Mouse (Mus musculus): ENCODE measurements around the gene Ctsd. TPM values are rescaled to one million over a fixed set of nuclear protein-coding genes. Genes with fewer than 3 reads are reported as not detected.
A peak's percentile ranks its signal among the peaks of the same experiment; 100 is the strongest.
"Not testable (repeated sequence)": the region's sequence is repeated elsewhere in the genome, so short reads cannot be mapped to it uniquely, and the experiment has no call there.

The Ctsd gene
- total RNA-seq (2022), result 1,000 to 10,000 TPM in 2 of 4 experiments, 100 to 1,000 TPM in 2; 302 to 1,974 (median 897) TPM

DNA sequence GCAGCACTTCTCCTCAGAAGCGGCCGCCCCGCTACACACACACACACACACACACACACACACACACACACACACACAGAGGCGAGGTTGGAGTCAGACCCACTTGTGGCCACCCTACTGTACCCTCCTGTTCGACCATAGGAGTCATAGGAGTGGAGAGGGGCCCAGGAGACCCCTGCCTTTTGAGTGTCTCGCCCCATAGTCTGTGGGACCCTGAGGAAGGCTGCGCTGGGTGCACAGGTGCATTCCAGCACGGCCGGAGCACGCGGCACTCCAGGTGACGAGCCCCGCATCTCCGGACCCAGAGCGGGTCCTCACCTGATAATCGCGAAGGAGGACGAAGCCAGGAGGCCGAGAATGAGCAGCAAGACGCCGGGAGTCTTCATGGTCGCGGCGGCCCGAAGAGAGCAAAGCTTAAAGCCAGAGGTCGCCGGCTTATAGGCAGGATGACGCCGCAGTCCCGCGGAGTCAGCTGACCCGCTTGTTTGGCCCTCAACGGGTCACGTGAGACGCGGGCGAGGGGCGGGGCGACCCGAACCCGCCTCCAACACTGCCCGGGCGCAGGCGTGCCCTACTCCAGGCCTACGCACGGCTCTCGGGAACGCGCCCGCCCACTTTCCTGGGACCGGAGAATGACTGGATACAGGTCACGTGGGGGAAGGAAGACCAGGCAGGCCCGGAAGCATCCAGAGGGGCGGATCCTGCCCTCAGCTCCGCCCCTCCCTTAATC, at the start of gene Ctsd:
TSS of gene Ctsd (minus strand) at position 620 of the 730 bp plus-strand sequence.
- DNase-seq (ENCODE audit: low spot score in 2 of 2), result peak; percentile 96 to 97

DNA sequence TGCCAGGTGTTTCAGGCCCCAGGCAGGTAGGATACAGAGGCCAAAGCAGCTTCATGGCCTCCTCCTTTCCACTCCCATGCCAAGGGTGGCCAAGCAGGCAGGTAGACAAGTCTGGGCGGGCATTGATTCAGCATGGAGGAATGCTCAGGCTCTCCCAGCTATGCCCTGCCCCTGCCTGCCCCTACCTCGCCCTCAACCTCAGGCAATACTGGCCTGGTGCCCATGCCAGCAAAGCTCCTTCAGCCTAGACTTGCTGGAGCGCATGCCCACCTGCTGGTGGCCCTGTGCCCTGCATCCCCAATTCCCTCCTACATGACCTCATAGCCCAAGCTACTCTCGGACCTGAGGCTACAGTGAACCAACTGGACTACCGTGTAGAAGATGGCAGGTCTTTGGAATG, 49.5 kb upstream of the Ctsd start:
- DNase-seq (ENCODE audit: low spot score in 2 of 2), result no peak

DNA sequence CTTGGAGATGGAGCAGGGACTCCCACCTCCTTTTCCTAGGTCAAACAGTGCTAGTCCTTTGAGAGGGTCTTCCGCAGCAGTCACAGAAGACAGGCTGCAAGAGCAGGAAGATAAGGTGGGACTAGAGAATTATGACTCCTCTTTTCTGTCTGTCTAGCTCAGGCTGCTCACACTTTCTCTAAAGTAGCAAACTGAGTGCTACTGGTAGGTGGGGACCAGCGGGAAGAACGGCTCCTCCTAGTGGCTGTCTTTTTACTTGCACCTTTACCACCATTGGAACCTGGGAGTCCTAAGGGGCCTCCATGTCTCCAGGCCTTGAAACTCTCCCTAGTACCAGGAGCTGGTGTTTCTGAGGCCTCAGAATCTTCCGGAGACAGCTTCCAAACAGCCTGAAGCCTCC, 47.7 kb upstream of the Ctsd start:
- DNase-seq (ENCODE audit: low spot score in 2 of 2), result peak in 1 of 2 experiments; percentile 69

DNA sequence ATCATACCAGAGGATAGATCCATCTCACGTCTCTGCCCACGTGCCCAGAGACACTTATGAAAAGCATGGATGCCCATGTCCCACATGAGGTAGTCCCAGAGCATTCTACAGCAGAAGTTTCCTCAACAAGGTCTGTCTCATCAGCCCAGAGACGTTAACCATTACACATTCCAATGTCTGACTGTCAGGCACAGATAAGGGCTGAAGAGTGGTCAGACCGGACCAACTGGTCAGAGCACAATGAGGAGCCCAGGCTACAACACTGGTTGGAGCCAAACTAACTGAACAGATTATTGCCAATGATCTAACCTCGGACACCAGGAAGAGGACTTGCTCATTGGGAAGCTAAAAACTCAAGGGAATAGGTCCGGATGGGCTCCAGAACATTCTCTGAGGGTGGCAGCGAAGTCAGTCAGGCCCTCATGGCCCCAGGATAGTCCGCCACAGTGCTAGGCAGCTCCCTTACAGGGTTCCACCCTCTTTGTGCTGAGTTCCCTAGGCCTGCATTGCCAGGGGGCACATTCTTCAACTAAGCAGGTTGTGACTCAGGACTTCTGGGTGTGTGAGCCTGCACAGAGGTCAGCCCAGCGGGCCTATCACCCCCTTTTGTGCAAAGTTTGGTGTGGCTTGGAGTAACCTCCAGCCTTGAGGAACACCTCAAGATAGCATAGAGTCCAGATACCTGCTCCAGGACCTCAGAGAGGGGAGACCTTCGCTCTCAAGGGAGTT, 46.5 kb upstream of the Ctsd start, which contains the start of gene Syt8:
TSS of gene Syt8 (plus strand) at position 714 of the 729 bp plus-strand sequence.
- DNase-seq (ENCODE audit: low spot score in 2 of 2), result no peak

DNA sequence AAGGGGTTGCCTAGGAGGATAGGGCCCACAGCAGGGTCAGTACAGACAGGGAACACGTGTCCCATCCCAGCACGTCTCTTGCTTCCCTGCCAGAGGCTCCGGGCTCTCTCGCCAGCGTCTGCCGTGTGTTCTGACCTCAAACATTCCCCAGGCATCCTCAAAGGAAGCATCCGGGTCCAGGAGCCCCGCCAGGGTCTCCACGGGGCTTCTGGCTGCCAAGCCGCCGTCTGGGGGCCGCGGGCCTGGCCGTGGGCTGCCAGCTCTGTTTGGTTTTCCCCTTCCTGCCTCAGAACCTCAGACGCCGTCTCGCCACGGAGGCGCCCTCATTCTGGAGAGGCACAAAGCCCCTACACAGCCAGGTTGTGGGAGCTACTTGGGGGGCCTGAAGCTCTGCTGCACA, 45.8 kb upstream of the Ctsd start:
- DNase-seq (ENCODE audit: low spot score in 2 of 2), result no peak

DNA sequence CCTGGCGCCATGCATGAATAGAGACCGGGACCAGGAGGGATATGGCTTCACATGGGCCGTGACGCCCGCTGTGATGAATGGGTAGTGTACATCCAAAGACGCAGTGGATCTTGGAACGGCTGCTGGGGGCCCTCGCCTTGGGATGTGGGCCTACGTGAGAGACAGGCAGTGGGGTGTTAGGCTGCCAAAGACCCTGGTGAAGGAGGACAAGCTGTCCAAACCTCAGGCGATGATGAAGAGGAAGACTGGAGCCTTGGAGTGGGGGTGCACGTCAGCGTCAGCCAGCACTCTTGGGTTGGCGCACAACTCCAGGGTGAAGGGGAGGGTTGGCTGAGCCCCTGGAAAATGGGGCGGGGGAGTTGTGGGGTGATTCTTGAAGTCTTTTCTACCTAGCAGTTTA, 43.3 kb upstream of the Ctsd start:
- no peak for DNase-seq (ENCODE audit: low spot score in 2 of 2)

DNA sequence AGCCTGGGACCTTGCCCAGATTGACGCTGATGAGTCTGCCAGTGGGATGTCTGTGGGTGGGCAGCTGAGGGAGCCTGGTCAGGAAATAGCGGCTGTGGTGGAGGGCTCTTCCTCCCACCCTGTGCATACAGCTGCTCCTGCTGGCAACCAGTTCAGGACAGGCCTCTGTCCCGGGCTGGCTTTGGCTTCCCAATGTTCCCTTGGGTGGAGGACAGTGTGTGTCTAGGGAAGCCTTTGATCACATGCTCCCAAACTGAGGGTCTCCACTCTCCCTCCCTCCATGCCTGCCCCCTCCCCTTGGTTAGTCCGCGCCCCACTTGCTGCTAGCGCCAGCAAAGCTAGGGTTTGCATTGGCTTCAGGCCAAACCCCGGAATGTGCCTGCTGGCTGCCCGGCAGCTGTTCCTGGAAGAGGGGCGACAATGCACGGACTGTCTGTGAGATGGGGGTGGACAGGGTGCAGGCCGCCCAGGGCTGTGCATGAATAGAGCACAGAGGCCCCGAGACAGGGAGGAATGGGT, 42.4 kb upstream of the Ctsd start:
- DNase-seq (ENCODE audit: low spot score in 2 of 2), result peak in 1 of 2 experiments; percentile 46

DNA sequence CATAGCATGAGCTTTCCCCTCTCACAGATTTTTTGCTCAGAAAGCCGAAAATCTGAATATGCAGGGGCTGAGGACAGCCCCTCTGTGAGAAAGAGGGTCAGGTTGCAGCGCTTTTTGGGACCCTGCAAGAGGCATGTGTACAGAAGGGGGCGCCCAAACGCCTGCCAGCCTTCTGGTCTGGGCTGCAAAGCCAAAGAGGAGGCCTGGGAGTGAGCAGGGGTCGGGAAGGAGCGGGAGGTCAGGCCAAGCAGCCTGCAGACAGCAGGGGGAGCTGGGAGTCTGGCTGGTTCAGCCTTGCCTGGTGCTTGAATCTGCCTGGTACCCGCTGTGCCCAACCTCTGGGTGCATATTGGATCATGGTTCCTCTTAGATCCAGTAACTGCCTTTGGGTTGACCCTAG, 40.4 kb upstream of the Ctsd start:
- no peak for DNase-seq (ENCODE audit: low spot score in 2 of 2)

DNA sequence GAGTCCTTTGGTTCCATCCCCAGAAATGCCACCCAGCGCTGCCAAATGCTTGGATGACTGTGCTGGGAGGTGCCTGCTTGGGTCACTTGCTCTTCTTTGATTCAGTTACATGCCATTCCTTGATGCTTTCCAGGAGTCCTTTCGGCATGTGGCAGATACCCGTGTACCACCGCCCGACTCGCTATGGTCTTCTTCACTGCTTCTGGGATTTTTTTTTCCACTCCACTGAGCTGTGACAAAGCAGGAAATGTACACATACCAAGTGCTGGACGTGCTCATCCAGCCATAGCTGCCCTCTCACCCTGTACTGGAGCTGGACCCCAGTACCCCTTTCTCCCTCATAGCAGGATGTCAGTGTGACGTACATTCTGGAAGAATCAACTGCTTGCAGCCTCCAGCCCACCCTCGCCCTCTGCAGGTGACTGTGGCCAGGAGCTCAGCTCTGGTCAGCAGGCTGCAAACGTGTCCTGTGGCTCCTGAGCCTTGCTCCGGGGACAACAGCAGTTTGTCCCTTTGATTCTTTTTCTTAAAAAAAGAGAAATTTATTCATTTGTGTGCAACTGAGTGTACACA, 37.9 kb upstream of the Ctsd start:
- no peak for DNase-seq (ENCODE audit: low spot score in 2 of 2)

DNA sequence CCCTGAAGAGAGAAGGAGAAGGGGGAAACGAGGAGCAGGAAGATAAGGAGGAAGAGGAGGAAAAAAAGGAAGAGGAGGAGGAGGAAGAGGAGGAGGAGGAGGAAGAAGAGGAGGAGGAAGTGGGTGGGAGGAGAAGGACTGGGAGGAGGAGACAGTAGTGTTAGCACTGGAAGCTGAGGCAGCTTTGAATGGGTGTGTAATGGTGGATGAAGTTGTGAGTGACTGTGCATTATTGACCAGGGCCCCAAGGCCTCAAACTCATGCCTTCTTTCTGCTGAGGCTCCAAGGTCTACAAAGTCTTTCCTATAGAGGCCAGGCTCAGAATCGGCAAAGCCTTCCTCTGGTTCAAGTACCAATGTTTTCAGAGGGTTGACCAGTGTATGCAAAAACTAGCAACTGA, 34.0 kb upstream of the Ctsd start:
- no peak for DNase-seq (ENCODE audit: low spot score in 2 of 2)

DNA sequence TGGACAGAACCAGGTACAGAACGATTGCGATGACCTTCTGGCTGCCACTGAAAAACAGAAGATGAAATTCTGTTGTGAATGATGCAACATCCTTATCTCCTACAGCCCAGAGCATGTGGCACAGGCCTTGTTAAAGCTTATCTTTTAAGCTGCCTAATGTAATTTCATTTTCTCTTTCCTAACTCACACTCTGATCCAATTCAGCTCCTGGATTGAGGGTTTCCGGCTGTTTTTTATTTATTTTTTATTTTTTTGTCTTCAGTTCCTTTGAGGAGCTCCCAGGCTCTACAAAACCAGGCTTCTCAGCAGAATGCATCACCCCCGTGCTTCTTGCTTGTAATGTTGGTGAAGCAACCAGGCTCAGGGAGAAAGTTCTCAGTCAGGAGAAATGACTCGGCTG, 32.0 kb upstream of the Ctsd start:
- DNase-seq (ENCODE audit: low spot score in 2 of 2), result no peak

DNA sequence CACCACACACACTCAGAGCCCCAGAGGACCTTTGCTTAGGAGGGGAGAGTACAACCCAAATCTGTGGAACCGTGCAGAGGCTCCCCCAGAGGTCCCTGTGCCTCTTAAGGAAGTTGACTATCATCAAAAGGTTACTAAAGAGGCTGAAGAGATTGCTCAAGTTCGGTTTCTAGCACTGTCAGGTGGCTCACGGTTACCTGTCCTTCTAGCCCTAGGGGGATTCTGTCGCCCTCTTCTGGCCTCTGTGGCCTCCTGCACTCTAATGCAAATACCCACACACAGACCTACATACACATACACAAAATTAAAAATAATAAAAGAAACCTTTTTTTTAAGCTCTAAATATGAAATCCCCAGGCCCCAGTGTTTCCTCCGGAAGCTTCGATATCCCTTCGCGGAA, 30.8 kb upstream of the Ctsd start:
- DNase-seq (ENCODE audit: low spot score in 2 of 2), result no peak

DNA sequence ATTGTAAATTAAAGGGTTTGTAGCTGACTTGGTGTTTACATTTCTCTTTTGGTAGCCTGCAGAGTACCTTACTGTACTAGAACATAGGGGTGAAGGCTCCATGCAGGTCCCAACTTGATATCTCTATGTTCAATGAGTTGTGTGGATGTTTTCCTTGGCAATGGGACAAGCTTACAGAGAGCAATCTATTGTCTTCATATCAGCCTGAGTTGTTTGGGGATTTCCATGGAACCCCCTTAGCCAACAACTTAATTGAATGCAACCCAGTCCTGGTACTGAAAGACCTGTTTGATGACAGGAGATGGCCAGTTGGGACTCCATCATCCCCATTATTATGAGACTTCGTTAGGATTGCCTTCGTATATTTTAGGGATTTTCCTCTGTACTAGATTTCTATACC, 30.2 kb upstream of the Ctsd start:
- no peak for DNase-seq (ENCODE audit: low spot score in 2 of 2)

DNA sequence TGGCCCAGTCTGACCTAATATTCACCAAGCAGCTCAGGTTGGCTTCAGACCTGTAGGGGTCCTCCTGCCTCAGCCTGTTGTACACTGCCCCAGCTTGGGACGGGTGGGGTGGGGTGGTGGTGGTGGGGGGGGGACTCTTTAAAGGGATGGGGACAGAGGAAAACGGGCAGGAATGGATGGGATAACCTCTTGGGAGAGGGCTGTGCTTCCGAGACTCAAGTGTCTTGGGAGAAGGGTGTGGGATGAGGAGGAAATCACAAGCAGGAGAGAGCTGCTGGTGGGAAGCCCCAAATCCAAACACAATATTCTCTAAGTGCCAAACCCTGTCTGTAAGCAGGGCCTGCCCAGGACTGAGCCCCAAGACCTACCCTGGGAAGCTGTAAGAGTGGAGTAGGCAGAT, 28.4 kb upstream of the Ctsd start:
- DNase-seq (ENCODE audit: low spot score in 2 of 2), result no peak

DNA sequence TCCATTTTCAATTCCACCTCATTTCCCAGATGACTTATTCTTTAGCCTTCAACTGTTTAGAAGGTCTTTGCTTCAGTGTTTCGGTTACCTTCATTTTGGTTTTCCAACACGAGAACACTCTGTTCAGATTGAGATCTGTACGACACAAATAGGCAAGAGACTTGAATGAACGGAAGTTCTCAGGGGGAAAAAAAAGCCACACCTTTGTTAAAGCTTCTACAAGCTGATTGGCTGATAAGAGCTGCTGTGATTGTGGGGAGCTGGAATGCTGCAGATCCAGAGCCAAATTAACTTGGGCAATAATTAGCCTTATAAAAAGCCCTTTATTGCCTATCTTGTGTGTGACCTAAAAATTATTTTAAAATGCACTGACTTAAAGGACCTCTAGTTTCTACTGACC, 27.5 kb upstream of the Ctsd start:
- no peak for DNase-seq (ENCODE audit: low spot score in 2 of 2)

DNA sequence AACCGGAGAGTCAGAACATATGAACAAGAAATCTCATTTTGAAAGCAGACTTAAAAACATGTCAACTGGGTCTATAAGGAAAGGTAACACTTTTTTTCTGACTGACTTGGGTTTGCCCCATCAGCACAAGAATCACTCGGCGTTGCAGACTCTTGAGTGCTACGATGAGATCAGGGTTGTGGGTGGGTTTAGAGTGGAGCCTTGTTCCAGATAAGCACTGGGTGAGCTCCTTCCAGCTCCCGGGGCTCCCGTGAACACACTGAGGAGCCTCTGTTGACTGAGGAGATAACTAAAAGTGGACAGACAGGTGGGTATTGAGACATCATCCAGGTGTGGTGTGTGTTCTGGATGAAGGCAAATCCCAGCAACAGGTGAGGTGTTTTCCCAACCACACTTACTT, 25.4 kb upstream of the Ctsd start:
- no peak for DNase-seq (ENCODE audit: low spot score in 2 of 2)

DNA sequence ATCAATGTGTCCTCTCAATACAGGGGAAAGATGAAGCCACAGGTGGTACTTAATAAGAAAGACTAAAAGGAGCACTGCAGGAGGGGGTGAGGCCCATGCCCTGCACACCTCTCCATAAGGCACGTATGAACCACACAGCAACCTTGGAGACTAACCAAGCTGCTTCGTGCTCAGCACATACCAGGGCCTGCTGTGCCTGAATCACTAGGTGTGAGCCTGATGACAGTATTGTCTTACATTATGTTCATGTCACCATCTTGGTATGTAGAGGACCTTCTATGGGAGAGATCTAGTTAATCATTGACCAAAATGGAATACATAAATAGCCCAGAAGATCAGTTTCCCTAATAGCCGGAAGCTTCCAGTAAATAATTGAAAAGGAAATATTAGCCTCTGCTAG, 21.8 kb upstream of the Ctsd start:
- DNase-seq (ENCODE audit: low spot score in 2 of 2), result no peak

DNA sequence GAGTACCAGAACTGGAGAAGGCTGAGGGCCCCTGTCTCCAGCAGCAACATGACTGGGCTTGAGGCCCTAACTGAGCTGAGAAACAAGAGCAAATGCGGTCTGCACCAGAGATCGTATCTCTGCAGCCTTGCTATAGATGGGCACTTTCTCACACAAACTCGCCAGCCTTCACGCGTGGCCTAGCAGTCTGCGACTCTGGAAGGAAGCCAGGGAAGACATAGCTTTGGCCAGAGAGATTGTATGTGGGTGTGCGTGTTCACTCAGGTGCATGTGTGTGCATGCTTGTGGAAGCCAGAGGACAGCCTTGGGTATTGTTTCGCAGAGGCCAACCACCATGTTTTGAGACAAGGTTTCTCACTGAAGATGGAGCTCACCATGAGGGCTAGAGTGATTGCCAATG, 20.8 kb upstream of the Ctsd start:
- no peak for DNase-seq (ENCODE audit: low spot score in 2 of 2)

DNA sequence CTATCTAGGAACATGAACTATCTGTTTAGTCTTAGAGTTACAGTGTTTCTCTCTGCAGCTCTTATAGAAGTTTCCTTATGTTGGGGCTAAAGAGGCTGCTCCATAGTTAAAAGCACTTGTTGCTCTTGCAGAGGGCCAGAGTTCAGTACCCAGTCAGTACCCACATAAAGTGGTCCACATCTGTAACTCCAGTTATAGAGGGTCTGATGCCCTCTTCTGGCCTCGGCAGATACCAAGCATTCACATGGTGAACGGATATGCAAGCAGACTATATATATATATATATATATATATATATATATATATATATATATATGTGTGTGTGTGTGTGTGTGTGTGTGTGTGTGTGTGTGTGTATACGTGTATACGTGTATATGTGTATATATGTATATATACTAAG, 20.1 kb upstream of the Ctsd start:
- DNase-seq (ENCODE audit: low spot score in 2 of 2), result no peak

DNA sequence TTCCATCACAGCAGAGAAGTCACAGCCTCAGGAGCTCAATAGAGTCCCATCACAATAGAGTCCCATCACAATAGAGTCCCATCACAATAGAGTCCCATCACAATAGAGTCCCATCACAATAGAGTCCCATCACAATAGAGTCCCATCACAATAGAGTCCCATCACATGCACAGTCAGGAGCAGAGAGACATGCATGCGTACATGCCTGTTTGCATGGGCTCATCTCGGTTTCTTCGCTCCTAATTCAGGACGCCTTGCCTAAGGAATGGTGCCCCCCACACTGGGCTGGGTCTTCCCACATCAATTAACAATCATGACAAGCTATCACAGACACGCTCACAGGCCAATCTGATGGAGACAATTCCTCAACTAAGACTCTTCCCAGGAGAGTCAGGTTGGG, 17.3 kb upstream of the Ctsd start:
- DNase-seq (ENCODE audit: low spot score in 2 of 2), result not testable (repeated sequence)

DNA sequence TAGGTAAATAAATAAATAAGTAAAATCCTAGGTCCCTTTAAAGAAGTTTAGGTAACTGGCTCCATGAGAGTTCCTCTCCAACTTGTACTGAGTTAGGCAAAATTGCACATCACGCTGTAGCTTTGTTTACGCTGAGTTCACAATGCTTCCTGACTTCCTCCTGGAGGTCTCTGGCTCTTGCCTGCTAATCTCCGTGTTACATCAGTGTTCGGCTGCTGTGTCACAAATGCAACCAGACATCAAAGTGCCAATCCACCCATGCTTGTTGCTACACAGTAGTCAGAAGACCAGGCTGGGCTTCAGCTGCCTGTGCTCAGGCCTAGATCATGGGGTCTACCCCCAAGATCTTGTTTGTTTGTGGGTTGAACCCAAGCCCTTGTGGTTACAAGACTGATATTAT, 15.8 kb upstream of the Ctsd start:
- DNase-seq (ENCODE audit: low spot score in 2 of 2), result no peak

DNA sequence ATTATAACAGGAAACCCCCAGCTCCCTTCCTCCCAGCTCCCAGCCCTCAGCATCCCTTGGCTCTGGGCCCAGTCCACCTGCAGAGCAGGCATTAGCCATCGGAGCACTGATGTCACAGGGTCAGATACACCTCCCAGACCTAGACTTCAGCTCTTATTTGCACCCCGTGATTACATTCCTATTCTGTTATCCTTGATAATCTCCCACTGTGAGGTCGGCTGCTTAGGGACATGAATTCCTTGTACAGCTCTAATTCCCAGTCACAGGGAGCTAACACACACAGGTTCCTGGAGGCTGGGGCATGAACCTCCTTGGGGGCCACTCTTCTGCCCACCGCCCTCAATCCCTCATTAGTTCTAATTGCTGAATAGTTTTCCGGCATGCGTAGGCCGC, 12.9 kb upstream of the Ctsd start:
- no peak for DNase-seq (ENCODE audit: low spot score in 2 of 2)
